Mouse (Mus musculus) CH12.LX (cell line): Measurements from ENCODE around the gene Gm3646. TPM values are rescaled to one million over a fixed set of nuclear protein-coding genes. Genes with fewer than 3 reads are reported as not detected.
A peak's percentile ranks its signal among the peaks of the same experiment; 100 is the strongest.

ENCODE experiments used
- DNase-seq: peaks from one replicate; pipeline ENCODE4 v3.0.0-alpha.2; 2013; ENCODE audit errors: extremely low read depth
- H3K27ac ChIP-seq: 2 replicates; pipeline ENCODE4 v1.5.1; 2012; ENCODE audit warnings: low read depth, mild to moderate bottlenecking, control low read depth, moderate library complexity; ENCODE audit not compliant: insufficient read depth
- H3K27me3 ChIP-seq: replicated peaks from 2 replicates; pipeline ENCODE3; 2012; ENCODE audit warnings: inconsistent platforms
- H3K36me3 ChIP-seq, 2 experiments: replicated peaks in 1 of 2; 2 replicates each; pipeline versions ENCODE3 to v1.6.1; 2012; ENCODE audit warnings: inconsistent platforms in 1 of 2, low read length in 1 of 2, mild to moderate bottlenecking in 1 of 2, mixed read lengths in 1 of 2, moderate library complexity in 1 of 2; ENCODE audit not compliant: control insufficient read depth in 1 of 2, insufficient read depth in 1 of 2
- H3K4me1 ChIP-seq, 2 experiments: 2 replicates each; pipeline ENCODE4 v1.6.1; 2012; ENCODE audit warnings: inconsistent platforms in 1 of 2, moderate library complexity in 1 of 2; ENCODE audit not compliant: insufficient read depth in 2 of 2, control insufficient read depth in 1 of 2
- H3K4me2 ChIP-seq: 2 replicates; pipeline ENCODE4 v1.6.1; 2012; ENCODE audit warnings: low read depth, mild to moderate bottlenecking, control low read depth; ENCODE audit not compliant: poor library complexity, insufficient read depth, severe bottlenecking
- H3K4me3 ChIP-seq, 3 experiments: fragments of 150-350 bp in 1 of 3; sonication (generic) in 1 of 3; replicated peaks in 1 of 3; 2 replicates each; pipeline versions ENCODE3 to v1.5.1; 2011 to 2012; ENCODE audit warnings: low read depth in 2 of 3, low read length in 2 of 3, mild to moderate bottlenecking in 2 of 3, moderate library complexity in 2 of 3, control low read depth in 1 of 3, improper control_type of control experiment in 1 of 3, inconsistent platforms in 1 of 3, mixed read lengths in 1 of 3; ENCODE audit not compliant: poor library complexity in 1 of 3
- H3K79me2 ChIP-seq: replicated peaks from 2 replicates; pipeline ENCODE4 v1.6.1; 2012; ENCODE audit warnings: mild to moderate bottlenecking, moderate library complexity; ENCODE audit not compliant: control insufficient read depth, poor library complexity, insufficient read depth, severe bottlenecking; ENCODE audit errors: extremely low read depth
- H3K9ac ChIP-seq: 2 replicates; pipeline ENCODE4 v1.6.1; 2012; ENCODE audit warnings: low read depth, mild to moderate bottlenecking, control low read depth, moderate library complexity; ENCODE audit not compliant: insufficient read depth
- H3K9me3 ChIP-seq: replicated peaks from 2 replicates; pipeline ENCODE3; 2012; ENCODE audit warnings: low read length, inconsistent platforms, mixed read lengths
- CHD1 ChIP-seq: IDR thresholded peaks from 2 replicates; pipeline ENCODE4 v1.6.1; 2012; ENCODE audit warnings: low read depth, low read length, improper control_type of control experiment, inconsistent platforms
- CHD2 ChIP-seq: IDR thresholded peaks from 2 replicates; pipeline ENCODE4 v1.6.1; 2011; ENCODE audit warnings: low read length, improper control_type of control experiment
- ETS1 ChIP-seq: conservative IDR thresholded peaks from 2 replicates; pipeline ENCODE4 v1.6.1; 2012; ENCODE audit warnings: low read depth, mild to moderate bottlenecking, inconsistent platforms, low read length, improper control_type of control experiment, moderate library complexity
- MXI1 ChIP-seq: IDR thresholded peaks from 2 replicates; pipeline ENCODE4 v1.6.1; 2011; ENCODE audit warnings: mild to moderate bottlenecking, low read depth, low read length, improper control_type of control experiment
- MYC ChIP-seq: IDR thresholded peaks from 2 replicates; pipeline ENCODE4 v1.6.1; 2011; ENCODE audit warnings: low read depth, mild to moderate bottlenecking, improper control_type of control experiment, low read length
- NELFE ChIP-seq: IDR thresholded peaks from 2 replicates; pipeline ENCODE4 v1.6.1; 2011; ENCODE audit warnings: low read depth, low read length, improper control_type of control experiment
- NRF1 ChIP-seq: IDR thresholded peaks from 2 replicates; pipeline ENCODE4 v1.6.1; 2014; ENCODE audit warnings: low read depth, mild to moderate bottlenecking, inconsistent platforms, low read length, improper control_type of control experiment, moderate library complexity
- POLR2AphosphoS2 ChIP-seq: IDR thresholded peaks from 2 replicates; pipeline ENCODE4 v1.6.1; 2011; ENCODE audit warnings: low read depth, low read length, improper control_type of control experiment
- RAD21 ChIP-seq: IDR thresholded peaks from 2 replicates; pipeline ENCODE4 v1.6.1; 2011; ENCODE audit warnings: low read depth, mild to moderate bottlenecking, low read length, improper control_type of control experiment, moderate library complexity
- SMC3 ChIP-seq: IDR thresholded peaks from 2 replicates; pipeline ENCODE4 v1.6.1; 2011; ENCODE audit warnings: low read depth, low read length, improper control_type of control experiment
- TCF12 ChIP-seq: IDR thresholded peaks from 2 replicates; pipeline ENCODE4 v1.6.1; 2014; ENCODE audit warnings: low read depth, mild to moderate bottlenecking, inconsistent platforms, low read length, improper control_type of control experiment
- USF1 ChIP-seq: IDR thresholded peaks from 2 replicates; pipeline ENCODE4 v1.6.1; 2014; ENCODE audit warnings: low read depth, mild to moderate bottlenecking, inconsistent platforms, low read length, improper control_type of control experiment
- USF2 ChIP-seq: conservative IDR thresholded peaks from 2 replicates; pipeline ENCODE4 v1.6.1; 2011; ENCODE audit warnings: low read depth, low read length, improper control_type of control experiment
- ZKSCAN1 ChIP-seq: IDR thresholded peaks from 2 replicates; pipeline ENCODE4 v1.6.1; 2012; ENCODE audit warnings: low read depth, inconsistent platforms, low read length, improper control_type of control experiment, borderline replicate concordance
- ZMIZ1 ChIP-seq: IDR thresholded peaks from 2 replicates; pipeline ENCODE4 v1.6.1; 2012; ENCODE audit warnings: low read depth, mild to moderate bottlenecking, inconsistent platforms, low read length, improper control_type of control experiment
- ZNF384 ChIP-seq: IDR thresholded peaks from 2 replicates; pipeline ENCODE4 v1.6.1; 2012; ENCODE audit warnings: low read depth, low read length, improper control_type of control experiment, inconsistent platforms
- dilution Hi-C: fragments of 300-500 bp; cut with MboI; formaldehyde crosslinking; loops from 2 replicates; pipeline ENCODE4 v1.14.3; 2020; ENCODE audit warnings: low sequenced_read_pairs; ENCODE audit not compliant: extremely low pct_unique_long_range_greater_than_20kb, extremely low pct_ligation_motif_present
- in situ Hi-C: fragments of 300-500 bp; cut with MboI; formaldehyde crosslinking; loops from 3 replicates; pipeline ENCODE4 v1.14.3; 2019; ENCODE audit warnings: low sequenced_read_pairs, low pct_ligation_motif_present, low pct_unique_long_range_greater_than_20kb, mixed read lengths
- polyA plus RNA-seq: library from polyadenylated mRNA; unstranded; fragments of >175 nt; gene quantifications from 2 replicates; pipeline ENCODE4 v1.2.1, GENCODE M21; 2012; ENCODE audit warnings: low read depth; ENCODE audit not compliant: insufficient read length
- total RNA-seq, 2 experiments: library from RNA; depleted of rRNA; stranded (reverse); fragments of 300-350 nt in 1 of 2; fragments of >200 nt in 1 of 2; gene quantifications; 2 replicates each; pipeline ENCODE4 v1.2.3; 2012 to 2014

Gene Gm3646
- total and polyA plus RNA-seq, 3 experiments = not detected

DNA sequence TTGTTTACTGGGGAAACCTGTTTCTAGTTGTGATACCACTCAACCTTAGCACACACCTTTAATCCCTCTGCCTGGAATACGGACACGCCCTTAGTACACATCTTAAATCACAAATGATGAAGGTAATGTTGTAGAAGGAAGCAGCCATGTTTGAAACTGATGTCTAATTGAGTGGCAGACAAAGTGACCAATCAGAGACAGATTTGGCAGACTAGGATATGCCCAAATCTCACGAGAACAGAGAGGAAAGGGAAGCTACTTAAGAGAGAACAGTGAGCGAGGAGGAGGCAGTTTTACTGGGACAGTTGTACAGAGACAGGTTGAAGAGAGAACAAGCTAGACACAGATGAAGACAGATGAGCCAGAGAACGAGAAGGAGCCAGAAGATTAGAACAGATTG is 10.6 kb upstream of the Gm3646 start:
- no peaks in the 10 kb centered on the region for H3K9me3 ChIP-seq
- peaks cover 3 to 4% of the 10 kb centered on the region in 2 experiments; a peak in 2 of 4 replicates for H3K4me1 ChIP-seq
- H3K9ac ChIP-seq = no peak overlapping the region
- H3K79me2 ChIP-seq = no peaks in the 10 kb centered on the region
- dilution Hi-C loops (no loop called here), in situ Hi-C loops (no loop called here)
- H3K4me3 ChIP-seq = no peak overlapping the region
- no peak overlapping the region for H3K27ac ChIP-seq
- H3K4me2 ChIP-seq = no peak overlapping the region
- TF ChIP-seq CHD1 (no peak), RAD21 (no peak), MXI1 (no peak), ZMIZ1 (no peak), CHD2 (peak; percentile 75)
- H3K27me3 ChIP-seq = no peaks in the 10 kb centered on the region
- no peaks in the 10 kb centered on the region for H3K36me3 ChIP-seq
- peak; percentile 34 for DNase-seq

DNA sequence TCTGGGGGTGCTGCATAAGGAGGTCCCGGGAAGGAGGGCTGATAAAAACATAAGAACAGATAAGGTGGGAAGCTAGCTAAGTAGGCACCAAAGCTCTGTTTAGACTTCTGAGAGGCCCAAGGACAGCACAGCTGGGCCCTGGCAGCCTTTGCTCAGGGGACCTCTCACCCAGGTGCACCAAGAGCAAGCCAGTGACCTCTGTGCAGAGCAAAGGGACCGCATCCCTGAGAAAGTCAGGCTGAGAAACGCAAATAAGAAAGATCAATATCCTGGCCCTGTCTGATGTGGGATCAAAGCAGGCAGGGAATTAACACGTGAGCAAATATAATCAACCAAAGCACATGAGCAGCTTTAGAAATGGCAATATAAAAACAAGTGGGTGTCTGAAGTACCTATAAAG is 7.9 kb upstream of the Gm3646 start:
- no peak overlapping the region for H3K4me2 ChIP-seq
- H3K79me2 ChIP-seq = no peaks in the 10 kb centered on the region
- peaks cover 0 to 3% of the 10 kb centered on the region in 2 experiments; a peak in 1 of 4 replicates for H3K4me1 ChIP-seq
- no peak for TF ChIP-seq MYC
- no peak for TF ChIP-seq RAD21
- TF ChIP-seq ZKSCAN1 = no peak
- no peak for TF ChIP-seq SMC3
- no peak for TF ChIP-seq USF2
- no peak for TF ChIP-seq TCF12
- no peak for TF ChIP-seq CHD1
- no peaks in the 10 kb centered on the region for H3K27me3 ChIP-seq
- no peak for DNase-seq
- H3K4me3 ChIP-seq = no peak overlapping the region
- in situ Hi-C loops = no loop called here
- H3K9me3 ChIP-seq = no peaks in the 10 kb centered on the region
- no peak overlapping the region for H3K27ac ChIP-seq
- dilution Hi-C loops = no loop called here
- no peaks in the 10 kb centered on the region for H3K36me3 ChIP-seq
- H3K9ac ChIP-seq = no peak overlapping the region

DNA sequence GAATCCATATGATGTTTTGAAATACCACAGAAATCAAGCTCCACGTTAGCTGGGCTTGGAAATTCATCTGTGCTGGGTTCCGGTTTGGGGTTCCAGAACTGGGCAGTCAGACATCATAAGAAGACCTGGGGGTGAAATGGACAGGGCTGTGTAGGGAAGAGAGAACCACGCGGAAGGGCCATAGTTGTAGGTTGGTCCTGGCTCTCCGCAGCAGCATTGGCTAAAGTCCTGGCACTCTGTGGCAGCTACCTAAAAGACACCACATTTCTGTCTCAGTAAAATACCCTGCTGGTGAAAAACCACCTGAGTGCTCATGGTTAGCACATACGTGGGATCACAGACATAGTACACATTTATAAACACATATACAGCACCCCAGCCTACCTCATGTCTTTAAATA is 343 bp downstream of the Gm3646 start:
- no peaks in the 10 kb centered on the region for H3K27me3 ChIP-seq
- in situ Hi-C loops (no loop called here), dilution Hi-C loops (no loop called here)
- H3K9ac ChIP-seq = no peak overlapping the region
- no peak overlapping the region for H3K27ac ChIP-seq
- no peak overlapping the region for H3K4me2 ChIP-seq
- TF ChIP-seq USF1 = no peak
- TF ChIP-seq POLR2AphosphoS2 = no peak
- no peak for TF ChIP-seq MYC
- TF ChIP-seq USF2 = no peak
- TF ChIP-seq ETS1 = no peak
- no peak for TF ChIP-seq ZNF384
- TF ChIP-seq NELFE = no peak
- TF ChIP-seq NRF1 = no peak
- H3K9me3 ChIP-seq = no peaks in the 10 kb centered on the region
- no peak overlapping the region for H3K4me3 ChIP-seq
- no peaks in the 10 kb centered on the region for H3K79me2 ChIP-seq
- H3K4me1 ChIP-seq = no peaks in the 10 kb centered on the region
- H3K36me3 ChIP-seq = no peaks in the 10 kb centered on the region
- DNase-seq = no peak
